Mouse (Mus musculus): ENCODE results near the gene Gm49339. TPM values are rescaled to one million over a fixed set of nuclear protein-coding genes. Genes with fewer than 3 reads are reported as not detected.
"Not testable (repeated sequence)": the region's sequence is repeated elsewhere in the genome, so short reads cannot be mapped to it uniquely, and the experiment has no call there.

Gm49339 gene
- polyA plus RNA-seq, 1 experiment from 2014 or later: 0.41 TPM

DNA sequence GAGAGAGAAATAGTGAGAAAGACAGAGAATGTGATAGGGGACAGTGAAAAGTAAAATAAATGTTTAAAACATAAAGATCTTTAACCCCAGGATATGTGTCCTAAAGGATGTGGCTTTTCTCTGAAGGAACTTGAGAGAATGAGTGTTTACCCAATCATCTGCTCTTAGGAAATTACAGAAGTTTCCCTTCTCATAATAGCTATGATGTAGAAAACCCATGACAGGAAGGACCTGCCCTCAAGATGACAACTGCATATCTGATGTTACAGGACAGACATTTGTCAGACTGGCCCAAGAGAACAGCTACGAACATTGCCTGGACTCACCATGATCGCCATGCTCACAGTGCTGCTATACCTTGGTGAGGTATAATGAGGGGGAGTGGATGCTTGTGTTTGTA is 10.3 kb downstream of the Gm49339 start, which contains the start of gene Lilrb4a:
Lilrb4a (plus strand) TSS at position 266 of the 400 bp plus-strand sequence.
- not testable (repeated sequence) for H3K9ac ChIP-seq (ENCODE audit: low read depth, low read length)

DNA sequence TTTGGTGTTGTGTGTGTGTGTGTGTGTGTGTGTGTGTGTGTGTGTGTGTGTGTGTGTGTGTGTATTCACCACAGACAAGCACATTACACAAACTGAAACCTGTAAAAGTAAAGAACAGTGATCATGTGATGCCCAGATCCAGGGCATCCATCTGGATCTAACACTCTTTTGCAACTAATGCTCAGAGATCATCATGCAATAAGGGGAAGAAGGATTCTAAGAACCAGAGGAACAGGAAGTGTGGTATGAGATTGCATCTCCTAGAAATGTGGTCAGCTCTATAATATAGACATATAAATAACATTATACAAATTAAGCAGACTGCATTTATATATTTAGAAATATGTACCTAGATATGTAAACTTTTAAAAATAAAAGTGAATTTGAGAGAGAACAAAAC is 39.6 kb downstream of the Gm49339 start:
- no peak overlapping the region for H3K4me3 ChIP-seq (ENCODE audit: low read length)
- H3K27ac ChIP-seq (ENCODE audit: low read depth, low read length): no peak overlapping the region
- no peak for ATAC-seq (ENCODE audit: low FRiP score, low TSS enrichment)
- no peak overlapping the region for H3K9ac ChIP-seq (ENCODE audit: low read depth, low read length)
- H3K36me3 ChIP-seq (ENCODE audit: control insufficient read depth, insufficient read depth, low read length): no peaks in the 10 kb centered on the region
- H3K4me2 ChIP-seq (replicated peaks; ENCODE audit: low read depth, low read length): no peak overlapping the region
- H3K4me1 ChIP-seq (ENCODE audit: control insufficient read depth, insufficient read depth, low read length): no peaks in the 10 kb centered on the region
- no peaks in the 10 kb centered on the region for H3K27me3 ChIP-seq (ENCODE audit: control insufficient read depth, insufficient read depth, low read length)
- H3K9me3 ChIP-seq (ENCODE audit: control insufficient read depth, low read length): no peaks in the 10 kb centered on the region

More for the DNA sequence above, 10.3 kb downstream of the Gm49339 start, which contains the start of gene Lilrb4a:
- not testable (repeated sequence) for H3K4me1 ChIP-seq (ENCODE audit: control insufficient read depth, insufficient read depth, low read length); ATAC-seq (ENCODE audit: low FRiP score, low TSS enrichment); H3K36me3 ChIP-seq (ENCODE audit: control insufficient read depth, insufficient read depth, low read length); H3K9me3 ChIP-seq (ENCODE audit: control insufficient read depth, low read length); H3K27ac ChIP-seq (ENCODE audit: low read depth, low read length); H3K4me3 ChIP-seq (ENCODE audit: low read length); H3K4me2 ChIP-seq (replicated peaks; ENCODE audit: low read depth, low read length); H3K27me3 ChIP-seq (ENCODE audit: control insufficient read depth, insufficient read depth, low read length)
- WGBS: no CpG with 5 or more reads among the region's 2 CpGs

DNA sequence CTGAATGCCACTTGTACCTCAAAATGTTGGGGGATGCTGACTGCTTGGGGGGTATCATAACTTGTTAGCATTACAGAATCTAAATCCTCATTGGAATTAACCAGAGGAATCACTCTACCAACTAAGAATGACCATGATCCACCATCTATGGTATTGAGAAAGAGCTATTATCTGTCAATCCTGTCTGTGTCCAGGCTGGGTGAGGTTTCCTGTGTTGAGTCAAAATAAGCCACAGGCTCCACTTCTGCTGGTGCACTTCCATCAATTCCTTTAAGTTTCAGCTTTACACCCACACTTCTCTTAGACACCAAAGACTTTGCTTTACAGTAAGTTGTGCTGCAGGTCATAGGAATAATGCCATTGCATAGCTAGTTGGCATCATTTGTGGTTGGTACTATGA is 41.0 kb downstream of the Gm49339 start:
- Histone ChIP-seq H3K9ac (ENCODE audit: low read depth, low read length) (no peak overlapping the region), H3K4me3 (ENCODE audit: low read length) (no peak overlapping the region), H3K4me2 (replicated peaks; ENCODE audit: low read depth, low read length) (no peak overlapping the region), H3K27me3 (ENCODE audit: control insufficient read depth, insufficient read depth, low read length) (no peaks in the 10 kb centered on the region), H3K36me3 (ENCODE audit: control insufficient read depth, insufficient read depth, low read length) (no peaks in the 10 kb centered on the region), H3K27ac (ENCODE audit: low read depth, low read length) (no peak overlapping the region), H3K9me3 (ENCODE audit: control insufficient read depth, low read length) (no peaks in the 10 kb centered on the region), H3K4me1 (ENCODE audit: control insufficient read depth, insufficient read depth, low read length) (no peaks in the 10 kb centered on the region)
- no peak for ATAC-seq (ENCODE audit: low FRiP score, low TSS enrichment)

DNA sequence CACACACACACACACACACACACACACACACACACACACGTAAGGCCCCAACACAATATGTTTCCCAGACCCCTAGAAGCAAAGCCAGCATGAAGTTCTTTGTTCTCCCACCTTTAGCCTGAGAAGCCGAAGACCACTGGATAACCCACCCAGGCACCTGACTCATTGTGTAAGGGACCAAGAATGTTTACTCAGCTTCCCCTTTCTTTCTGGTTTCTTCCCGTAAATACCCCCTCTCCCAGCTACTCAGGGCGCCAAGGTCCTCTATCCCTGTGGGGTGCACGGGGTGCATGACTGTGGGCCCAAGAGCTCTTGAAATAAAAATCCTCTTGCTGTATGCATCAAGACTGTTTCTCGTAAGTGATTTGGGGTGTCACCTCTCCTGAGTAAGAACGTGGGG is 45.7 kb downstream of the Gm49339 start:
- Histone ChIP-seq H3K4me3 (ENCODE audit: low read length) (no peak overlapping the region), H3K4me1 (ENCODE audit: control insufficient read depth, insufficient read depth, low read length) (no peaks in the 10 kb centered on the region), H3K9ac (ENCODE audit: low read depth, low read length) (no peak overlapping the region), H3K4me2 (replicated peaks; ENCODE audit: low read depth, low read length) (no peak overlapping the region), H3K9me3 (ENCODE audit: control insufficient read depth, low read length) (no peaks in the 10 kb centered on the region), H3K36me3 (ENCODE audit: control insufficient read depth, insufficient read depth, low read length) (no peaks in the 10 kb centered on the region), H3K27me3 (ENCODE audit: control insufficient read depth, insufficient read depth, low read length) (no peaks in the 10 kb centered on the region), H3K27ac (ENCODE audit: low read depth, low read length) (no peak overlapping the region)
- 81% methylated on average over 7 of the region's 7 CpGs for WGBS
- no peak for ATAC-seq (ENCODE audit: low FRiP score, low TSS enrichment)

GRCm38 (mm10) chr10:51526633-51527032 is 46.2 kb downstream of the Gm49339 start:
- H3K27ac ChIP-seq (ENCODE audit: low read depth, low read length): no peak overlapping the region
- no peak overlapping the region for H3K4me2 ChIP-seq (replicated peaks; ENCODE audit: low read depth, low read length)
- 82% methylated on average over 4 of the region's 4 CpGs for WGBS

GRCm38 (mm10) chr10:51528840-51529434 is 48.5 kb downstream of the Gm49339 start:
- H3K27ac ChIP-seq (ENCODE audit: low read depth, low read length): no peak overlapping the region
- H3K9ac ChIP-seq (ENCODE audit: low read depth, low read length): no peak overlapping the region
- H3K27me3 ChIP-seq (ENCODE audit: control insufficient read depth, insufficient read depth, low read length): no peaks in the 10 kb centered on the region
- no peak overlapping the region for H3K4me2 ChIP-seq (replicated peaks; ENCODE audit: low read depth, low read length)
- H3K4me1 ChIP-seq (ENCODE audit: control insufficient read depth, insufficient read depth, low read length): no peaks in the 10 kb centered on the region
- ATAC-seq (ENCODE audit: low FRiP score, low TSS enrichment): no peak
- H3K36me3 ChIP-seq (ENCODE audit: control insufficient read depth, insufficient read depth, low read length): no peaks in the 10 kb centered on the region
- no peaks in the 10 kb centered on the region for H3K9me3 ChIP-seq (ENCODE audit: control insufficient read depth, low read length)
- H3K4me3 ChIP-seq (ENCODE audit: low read length): no peak overlapping the region
- 73% methylated on average over 8 of the region's 8 CpGs for WGBS

More at GRCm38 (mm10) chr10:51526633-51527032, 46.2 kb downstream of the Gm49339 start:
- ATAC-seq (ENCODE audit: low FRiP score, low TSS enrichment): no peak
- H3K4me3 ChIP-seq (ENCODE audit: low read length): no peak overlapping the region
- no peak overlapping the region for H3K9ac ChIP-seq (ENCODE audit: low read depth, low read length)
- H3K9me3 ChIP-seq (ENCODE audit: control insufficient read depth, low read length): no peaks in the 10 kb centered on the region
- no peaks in the 10 kb centered on the region for H3K27me3 ChIP-seq (ENCODE audit: control insufficient read depth, insufficient read depth, low read length)
- H3K36me3 ChIP-seq (ENCODE audit: control insufficient read depth, insufficient read depth, low read length): no peaks in the 10 kb centered on the region
- no peaks in the 10 kb centered on the region for H3K4me1 ChIP-seq (ENCODE audit: control insufficient read depth, insufficient read depth, low read length)

DNA sequence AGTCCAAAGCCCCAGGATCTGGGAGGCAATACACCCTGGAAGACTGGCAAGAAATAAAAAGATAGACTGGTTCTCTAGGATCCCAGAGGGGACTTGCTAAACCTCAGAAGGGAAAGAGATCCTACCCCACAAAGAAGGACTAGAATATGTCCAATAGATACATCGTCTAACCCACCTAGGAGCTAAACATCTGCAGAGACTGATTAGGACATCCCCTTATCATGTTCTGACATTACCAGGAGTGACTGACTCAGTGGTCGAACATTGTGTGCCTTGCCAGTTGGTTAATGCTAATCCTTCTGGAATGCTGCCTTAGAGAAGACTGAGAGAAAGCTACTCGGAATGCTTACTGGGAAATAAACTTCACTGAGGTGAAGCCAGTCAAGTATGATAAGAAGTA is 49.1 kb downstream of the Gm49339 start:
- no peaks in the 10 kb centered on the region for H3K4me1 ChIP-seq (ENCODE audit: control insufficient read depth, insufficient read depth, low read length)
- H3K36me3 ChIP-seq (ENCODE audit: control insufficient read depth, insufficient read depth, low read length): no peaks in the 10 kb centered on the region
- no peak overlapping the region for H3K4me3 ChIP-seq (ENCODE audit: low read length)
- H3K9ac ChIP-seq (ENCODE audit: low read depth, low read length): no peak overlapping the region
- H3K4me2 ChIP-seq (replicated peaks; ENCODE audit: low read depth, low read length): no peak overlapping the region
- H3K27me3 ChIP-seq (ENCODE audit: control insufficient read depth, insufficient read depth, low read length): no peaks in the 10 kb centered on the region
- no peaks in the 10 kb centered on the region for H3K9me3 ChIP-seq (ENCODE audit: control insufficient read depth, low read length)
- WGBS: 81% methylated on average over 3 of the region's 3 CpGs
- no peak for ATAC-seq (ENCODE audit: low FRiP score, low TSS enrichment)
- no peak overlapping the region for H3K27ac ChIP-seq (ENCODE audit: low read depth, low read length)

GRCm38 (mm10) chr10:51530813-51531212 is 50.4 kb downstream of the Gm49339 start:
- Histone ChIP-seq H3K4me3 (ENCODE audit: low read length) (no peak overlapping the region), H3K4me2 (replicated peaks; ENCODE audit: low read depth, low read length) (no peak overlapping the region), H3K9ac (ENCODE audit: low read depth, low read length) (no peak overlapping the region), H3K27ac (ENCODE audit: low read depth, low read length) (no peak overlapping the region), H3K4me1 (ENCODE audit: control insufficient read depth, insufficient read depth, low read length) (no peaks in the 10 kb centered on the region), H3K36me3 (ENCODE audit: control insufficient read depth, insufficient read depth, low read length) (no peaks in the 10 kb centered on the region), H3K27me3 (ENCODE audit: control insufficient read depth, insufficient read depth, low read length) (no peaks in the 10 kb centered on the region), H3K9me3 (ENCODE audit: control insufficient read depth, low read length) (no peaks in the 10 kb centered on the region)
- no peak for ATAC-seq (ENCODE audit: low FRiP score, low TSS enrichment)
- WGBS: 89% methylated on average over 7 of the region's 7 CpGs

Measured in kidney, embryonic 14.5 days (tissue).